Mouse (Mus musculus): ENCODE data around the gene Gm29666.

Gm29666 gene

DNA sequence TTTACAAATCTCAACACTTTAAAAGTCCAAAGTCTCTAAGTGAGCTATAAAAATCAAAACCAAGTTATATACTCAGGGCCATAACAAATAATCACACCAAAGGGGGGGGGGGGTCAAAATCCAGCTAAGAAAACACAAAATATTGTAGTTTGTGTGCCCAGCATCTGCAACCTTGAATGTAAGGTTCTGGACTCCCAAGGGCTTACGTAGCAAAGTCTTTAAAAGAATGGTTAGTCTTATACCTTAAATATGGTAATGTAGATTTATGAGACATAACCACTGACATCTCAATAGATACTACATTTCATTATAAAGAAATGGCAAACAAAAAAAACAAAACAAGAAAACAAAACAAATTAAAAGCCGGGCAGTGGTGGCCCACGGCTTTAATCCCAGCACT, at the start of gene Gm29666:
Gene Gm29666, minus strand, starts transcription at position 101 of the 400 bp plus-strand sequence.
- DNase-seq, result no peak

DNA sequence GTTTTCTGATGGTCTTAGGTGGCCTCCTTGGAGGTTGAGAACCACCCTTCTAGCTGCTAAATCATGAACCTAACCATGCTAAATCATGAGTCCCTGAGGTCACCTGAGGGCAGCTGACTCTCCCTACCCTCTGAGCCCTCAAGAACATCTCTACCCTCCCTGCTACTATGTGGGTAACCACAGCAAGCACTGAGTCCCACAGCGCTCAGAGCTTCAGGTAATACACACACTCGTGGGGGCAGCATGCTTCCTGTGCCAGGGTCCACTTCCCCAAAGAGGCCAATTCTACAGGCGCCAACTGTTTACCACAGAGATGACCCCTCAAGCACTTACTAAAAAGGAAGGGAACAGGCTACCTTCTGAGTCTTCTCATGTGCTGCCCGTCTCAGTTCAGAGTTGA, 48.7 kb upstream of the Gm29666 start:
- no peak for DNase-seq

DNA sequence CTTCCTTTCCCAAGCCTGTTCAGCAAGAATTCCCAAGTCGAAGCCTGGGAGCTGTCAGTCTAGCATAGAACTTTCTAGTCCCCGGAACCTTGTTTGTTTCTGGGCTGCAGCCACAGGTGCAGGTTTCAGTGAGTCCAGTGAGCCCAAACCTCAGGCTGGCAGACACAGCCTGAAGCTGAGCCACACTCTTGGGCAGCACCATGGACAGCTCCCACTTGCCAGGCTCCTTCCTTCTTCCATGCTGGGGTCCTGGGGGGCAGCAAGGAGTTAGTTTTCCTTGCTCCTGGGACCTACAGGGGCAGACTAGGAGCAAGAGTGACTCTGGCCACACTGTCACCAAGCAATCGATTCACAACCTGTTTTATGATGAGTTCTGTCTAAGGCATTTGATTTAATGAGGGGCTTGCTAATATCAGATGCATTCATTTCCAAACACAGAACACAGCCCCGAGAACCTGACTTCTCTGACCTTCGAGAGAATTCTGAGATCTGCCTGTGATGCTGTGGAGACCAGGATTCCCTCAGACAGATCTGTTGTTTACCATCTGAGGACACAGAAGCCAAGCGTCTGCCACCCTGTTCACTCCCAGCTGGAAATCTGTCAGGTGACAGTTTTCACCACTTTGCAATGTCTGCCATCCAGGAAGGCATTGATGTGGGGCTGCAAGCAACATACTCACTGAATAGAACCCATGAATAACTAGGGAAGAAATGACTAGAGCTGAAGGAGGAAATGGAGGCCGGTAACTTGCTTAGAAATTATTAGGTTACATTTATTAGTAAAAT, 45.9 kb upstream of the Gm29666 start:
- DNase-seq, result peak; percentile 46 to 51

- no peak for DNase-seq
Observed at GRCm38 (mm10) chr15:84964771-84965170, 44.9 kb upstream of the Gm29666 start.

GRCm38 (mm10) chr15:84962518-84962917, 42.7 kb upstream of the Gm29666 start:
- DNase-seq, result no peak

- peak; percentile 63 to 77 for DNase-seq
Observed at GRCm38 (mm10) chr15:84960692-84961091, 40.9 kb upstream of the Gm29666 start.

GRCm38 (mm10) chr15:84959891-84960290, 40.1 kb upstream of the Gm29666 start:
- no peak for DNase-seq

- DNase-seq, result no peak
Observed at GRCm38 (mm10) chr15:84958331-84958730, 38.5 kb upstream of the Gm29666 start.

- no peak for DNase-seq
Observed at GRCm38 (mm10) chr15:84957851-84958250, 38.0 kb upstream of the Gm29666 start.

GRCm38 (mm10) chr15:84953259-84953658, 33.4 kb upstream of the Gm29666 start:
- DNase-seq, result no peak

DNA sequence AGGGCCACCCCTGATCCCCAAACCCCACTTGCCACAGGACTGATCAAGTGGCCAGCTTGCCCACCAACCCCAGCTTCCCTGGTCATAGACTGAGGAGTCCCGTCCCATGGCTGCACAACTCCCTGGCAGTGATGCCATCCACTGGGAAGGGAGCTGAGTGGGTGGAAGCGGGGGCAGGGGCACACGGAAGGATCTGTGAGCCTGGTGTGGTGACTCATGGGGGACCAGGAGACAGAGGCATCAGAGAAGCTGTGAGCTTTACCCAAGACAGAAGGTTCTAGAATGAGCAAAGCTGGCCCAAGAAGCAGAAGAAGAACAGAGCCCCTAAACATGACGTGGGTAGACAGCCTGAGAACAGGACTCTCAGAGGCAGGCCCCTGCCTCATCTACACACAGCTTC, 30.2 kb upstream of the Gm29666 start:
- no peak for DNase-seq

- no peak for DNase-seq
Observed at GRCm38 (mm10) chr15:84948990-84949389, 29.2 kb upstream of the Gm29666 start.

DNA sequence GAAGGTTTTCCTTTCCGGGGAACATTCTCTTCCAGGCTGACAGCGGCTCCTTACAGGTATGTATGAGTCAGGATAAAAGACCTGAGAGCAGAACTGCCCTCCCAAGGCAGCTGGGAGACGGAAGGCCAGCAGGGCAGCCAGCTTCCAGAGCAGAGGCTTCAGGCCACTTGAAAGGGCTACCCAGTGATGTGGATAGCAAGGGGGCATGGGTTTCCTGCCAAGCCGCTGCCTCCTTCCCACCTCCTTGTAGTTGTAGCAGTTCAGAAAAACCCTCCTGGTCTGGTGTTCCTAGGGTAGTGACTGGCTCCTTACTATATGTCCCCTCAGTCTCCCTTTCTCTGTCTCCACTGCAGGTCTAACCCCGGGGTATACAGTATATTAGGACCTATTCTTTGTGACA, 24.5 kb upstream of the Gm29666 start:
- no peak for DNase-seq

- peak in 1 of 2 experiments; percentile 26 for DNase-seq
Observed at GRCm38 (mm10) chr15:84942647-84943285, 22.9 kb upstream of the Gm29666 start.

DNA sequence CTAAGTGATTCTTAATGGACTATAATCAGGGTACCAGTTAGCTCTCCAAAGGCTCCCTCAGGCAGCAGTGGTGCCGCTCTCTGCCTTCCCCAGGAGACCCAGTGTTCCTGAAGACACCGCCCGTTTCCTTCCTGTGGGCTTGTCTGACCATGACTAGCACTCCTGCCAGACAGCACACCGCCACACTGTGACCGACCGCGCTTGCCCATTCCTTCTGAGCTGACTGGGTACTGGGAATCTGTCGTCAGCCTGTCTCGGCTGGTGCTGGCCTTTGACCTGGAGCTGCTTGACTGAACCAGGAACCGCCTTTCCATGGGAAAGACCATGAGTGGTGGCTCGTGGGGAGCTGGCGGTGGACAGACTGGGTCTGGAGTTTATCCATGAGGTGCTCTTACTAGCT, 20.3 kb upstream of the Gm29666 start:
- DNase-seq, result no peak

DNA sequence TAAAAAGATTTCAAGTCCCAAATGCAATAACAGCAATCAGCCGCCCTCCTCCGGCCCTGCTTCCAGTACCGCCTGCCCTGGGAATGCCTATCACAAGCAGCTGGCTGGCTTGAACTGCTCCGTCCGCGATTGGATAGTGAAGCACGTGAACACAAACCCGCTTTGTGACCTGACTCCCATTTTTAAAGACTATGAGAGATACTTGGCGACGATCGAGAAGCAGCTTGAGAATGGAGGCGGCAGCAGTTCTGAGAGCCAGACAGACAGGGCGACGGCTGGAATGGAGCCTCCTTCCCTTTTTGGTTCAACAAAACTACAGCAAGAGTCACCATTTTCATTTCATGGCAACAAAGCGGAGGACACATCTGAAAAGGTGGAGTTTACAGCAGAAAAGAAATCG, 15.1 kb upstream of the Gm29666 start:
- no peak for DNase-seq

GRCm38 (mm10) chr15:84932351-84932750, 12.5 kb upstream of the Gm29666 start:
- DNase-seq, result no peak

DNA sequence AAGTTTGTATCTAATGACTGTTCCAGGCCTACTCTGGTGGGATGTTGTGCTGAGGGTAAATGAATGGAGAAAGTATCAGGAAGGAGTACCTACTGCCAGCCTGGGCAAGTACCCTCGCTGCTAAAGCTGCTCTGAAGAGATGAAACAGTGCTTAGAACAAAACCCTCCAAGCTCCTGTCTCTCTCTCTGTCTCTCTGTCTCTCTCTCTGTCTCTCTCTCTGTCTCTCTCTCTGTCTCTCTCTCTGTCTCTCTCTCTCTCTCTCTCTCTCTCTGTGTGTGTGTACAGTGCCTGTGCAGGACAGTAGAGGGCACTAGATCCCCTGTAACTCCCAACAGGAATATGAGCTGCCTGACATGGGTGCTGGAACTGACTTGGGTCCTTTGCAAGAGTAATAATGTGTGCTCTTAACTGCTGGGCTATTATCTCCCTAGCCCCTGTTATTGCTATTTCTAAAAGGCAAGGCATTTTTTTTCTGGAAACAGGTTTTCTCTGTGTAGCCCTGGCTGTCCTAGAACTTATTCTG, 5.7 kb upstream of the Gm29666 start:
- no peak for DNase-seq

DNA sequence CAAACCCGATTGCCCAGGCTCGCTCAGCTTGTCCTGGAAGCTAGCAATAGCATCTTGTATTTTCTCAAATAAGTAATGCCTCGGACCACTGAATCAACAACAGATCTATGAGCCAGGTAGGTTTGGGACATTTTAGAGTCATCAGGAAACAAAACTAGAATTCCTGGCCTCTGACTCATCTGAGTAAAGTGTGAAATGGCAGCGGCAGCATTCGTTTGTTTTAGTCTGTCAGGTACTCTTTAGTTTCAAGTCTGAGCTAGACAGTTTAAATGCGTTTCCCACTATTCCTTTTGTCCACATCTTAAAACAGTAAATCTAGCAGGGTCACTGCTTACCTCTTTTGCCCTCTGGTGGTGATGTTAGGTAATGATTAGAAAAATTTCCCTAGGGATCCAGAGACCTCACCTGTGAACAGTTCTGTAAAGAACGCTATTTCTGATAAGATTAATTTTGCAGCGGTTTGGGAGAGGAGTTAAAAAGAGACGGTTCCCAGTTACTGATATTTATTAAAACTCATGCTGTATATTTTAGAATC, 5.0 kb upstream of the Gm29666 start:
- DNase-seq, result peak; percentile 33 to 41

- no peak for DNase-seq
Observed at GRCm38 (mm10) chr15:84923508-84924181, 3.8 kb upstream of the Gm29666 start.

GRCm38 (mm10) chr15:84922884-84923507, 3.2 kb upstream of the Gm29666 start, which contains the start of gene Nup50:
Gene Nup50, plus strand, starts transcription at chr15:84923411.
- DNase-seq, result peak; percentile 100

GRCm38 (mm10) chr15:84913201-84913600, 6.6 kb downstream of the Gm29666 start:
- no peak for DNase-seq
